Mouse (Mus musculus) heart, embryonic 16.5 days (tissue): ENCODE data around the gene Cog3. TPM values are rescaled to one million over a fixed set of nuclear protein-coding genes. Genes with fewer than 3 reads are reported as not detected.

Experiments used
- ATAC-seq: fragments of 200-750 bp; cut with Nextera tagmentation; replicated peaks from 2 replicates; pipeline ENCODE4 v1.8.0; 2017; ENCODE audit warnings: moderate number of reproducible peaks; ENCODE audit not compliant: insufficient read depth, low FRiP score; ENCODE audit errors: extremely low read depth
- H3K27ac ChIP-seq: fragments of 300-500 bp; sonication (generic); 2 replicates; pipeline ENCODE4 v1.5.1; 2014; ENCODE audit warnings: mild to moderate bottlenecking, low read length, control low read depth, moderate library complexity
- H3K27me3 ChIP-seq: fragments of 300-500 bp; sonication (generic); 2 replicates; pipeline ENCODE4 v1.6.1; 2014; ENCODE audit warnings: low read length, mixed read lengths; ENCODE audit not compliant: control insufficient read depth, insufficient read depth
- H3K36me3 ChIP-seq: fragments of 300-500 bp; sonication (generic); 2 replicates; pipeline ENCODE4 v1.6.1; 2014; ENCODE audit not compliant: control insufficient read depth, insufficient read depth
- H3K4me1 ChIP-seq: fragments of 300-500 bp; sonication (generic); 2 replicates; pipeline ENCODE4 v1.6.1; 2014; ENCODE audit warnings: low read length, mixed read lengths; ENCODE audit not compliant: control insufficient read depth, insufficient read depth
- H3K4me2 ChIP-seq: fragments of 300-500 bp; sonication (generic); 2 replicates; pipeline ENCODE4 v1.6.1; 2014; ENCODE audit warnings: low read depth, mild to moderate bottlenecking, control low read depth, low read length
- H3K4me3 ChIP-seq: fragments of 300-500 bp; sonication (generic); 2 replicates; pipeline ENCODE4 v1.5.1; 2014; ENCODE audit warnings: mild to moderate bottlenecking, control low read depth, low read length
- H3K9ac ChIP-seq: fragments of 300-500 bp; sonication (generic); 2 replicates; pipeline ENCODE4 v1.6.1; 2014; ENCODE audit warnings: low read length, control low read depth
- H3K9me3 ChIP-seq: fragments of 300-500 bp; sonication (generic); replicated peaks from 2 replicates; pipeline ENCODE4 v1.6.1; 2016; ENCODE audit warnings: low read length; ENCODE audit not compliant: control insufficient read depth
- WGBS: fragments of 180-500 bp; shearing (Covaris S2); extraction: QIAGEN DNeasy Blood & Tissue Kit; methylation state at CpG from one replicate; pipeline ENCODE4 v1.1.7; 2014; 5-methylcytosine and 5-hydroxymethylcytosine counted together
- polyA plus RNA-seq: library from polyadenylated mRNA; unstranded; fragments of >200 nt; fragmentation: Nextera tagmentation; extraction: Ambion mirVana; gene quantifications from 2 replicates; pipeline ENCODE4 v1.2.1, GENCODE M21; 2015

Cog3 gene
- polyA plus RNA-seq, 1 experiment from 2014 or later, result 13.6 TPM

DNA sequence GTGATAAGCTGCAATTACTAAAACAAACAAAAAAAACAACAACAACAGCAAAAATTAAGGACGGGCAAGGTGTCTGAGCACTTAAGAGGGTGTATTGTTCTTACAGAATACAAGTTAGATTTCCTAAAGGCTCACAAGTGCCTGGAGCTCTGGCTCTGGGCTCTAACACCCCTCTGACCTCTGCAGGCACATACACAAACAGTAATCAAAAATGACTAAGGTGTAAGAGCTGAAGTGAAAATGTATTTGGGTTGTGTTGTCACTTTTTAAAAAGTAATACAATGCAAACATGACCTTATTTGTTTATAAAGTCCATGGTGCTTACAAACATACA is 13.9 kb upstream of the Cog3 start:
- WGBS, result 15% methylated on average over 1 of the region's 1 CpGs
- H3K4me1 ChIP-seq, result peaks cover 9% of the 10 kb centered on the region

GRCm38 (mm10) chr14:75767492-75768274 is 13.4 kb upstream of the Cog3 start:
- H3K4me1 ChIP-seq, result peaks cover 3% of the 10 kb centered on the region
- H3K4me3 ChIP-seq, result no peak overlapping the region
- ATAC-seq, result no peak; the same call in 1 of the 2 replicates
- H3K4me2 ChIP-seq, result peak overlapping the region; percentile 35; the same call in 1 of the 2 replicates
- no peak overlapping the region for H3K27ac ChIP-seq
- H3K27me3 ChIP-seq, result no peaks in the 10 kb centered on the region
- WGBS, result 56% methylated on average over 17 of the region's 17 CpGs
- no peaks in the 10 kb centered on the region for H3K9me3 ChIP-seq
- peaks cover 20% of the 10 kb centered on the region for H3K36me3 ChIP-seq
- no peak overlapping the region for H3K9ac ChIP-seq

More for the DNA sequence above, 13.9 kb upstream of the Cog3 start:
- no peak overlapping the region for H3K4me2 ChIP-seq
- H3K9ac ChIP-seq, result no peak overlapping the region
- peaks cover 20% of the 10 kb centered on the region for H3K36me3 ChIP-seq
- no peaks in the 10 kb centered on the region for H3K9me3 ChIP-seq
- H3K27me3 ChIP-seq, result no peaks in the 10 kb centered on the region
- ATAC-seq, result no peak
- H3K27ac ChIP-seq, result no peak overlapping the region
- no peak overlapping the region for H3K4me3 ChIP-seq

DNA sequence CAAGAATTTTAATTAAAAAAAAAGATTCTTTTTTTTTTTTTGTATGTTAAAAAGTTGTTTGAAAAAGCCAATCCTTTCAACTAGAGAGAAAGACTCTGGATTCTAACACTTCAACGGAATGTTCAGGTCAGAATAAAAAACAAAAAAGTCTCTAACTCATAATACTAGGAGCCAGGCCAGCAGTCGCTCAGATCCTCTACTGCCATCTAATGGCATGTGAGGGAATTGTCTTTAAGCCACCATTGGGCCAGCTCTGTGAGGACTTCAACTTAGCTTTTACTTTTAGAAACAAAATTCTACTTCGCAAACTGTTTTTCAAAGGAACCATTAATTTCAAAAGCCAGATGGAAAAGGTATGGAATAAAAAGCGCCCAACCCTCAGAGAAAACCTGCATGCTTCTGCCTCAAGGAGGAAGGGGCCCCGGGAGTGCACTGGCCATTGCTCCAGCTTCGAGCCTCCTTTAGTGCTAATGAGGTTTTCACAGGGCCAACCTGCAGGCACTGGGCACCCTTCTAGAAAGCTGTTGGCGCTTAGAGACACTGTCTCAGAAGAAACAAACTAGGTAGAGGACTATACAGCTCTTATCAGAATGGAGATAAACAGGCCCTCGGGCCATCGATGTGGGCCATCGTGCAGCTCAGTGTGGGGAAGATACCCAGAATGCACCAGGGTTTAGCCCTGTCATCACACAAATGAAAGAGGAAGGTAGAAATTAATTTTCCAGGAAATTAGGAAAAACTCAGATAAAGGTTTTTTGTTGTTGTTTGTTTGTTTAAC is 6.9 kb upstream of the Cog3 start:
- 49% methylated on average over 10 of the region's 10 CpGs for WGBS
- Histone ChIP-seq H3K4me3 (no peak overlapping the region), H3K27ac (no peak overlapping the region), H3K36me3 (peaks cover 15% of the 10 kb centered on the region), H3K9me3 (no peaks in the 10 kb centered on the region), H3K4me1 (no peaks in the 10 kb centered on the region), H3K9ac (no peak overlapping the region), H3K27me3 (peaks cover 4% of the 10 kb centered on the region; the same call in 1 of the 2 replicates), H3K4me2 (no peak overlapping the region)
- no peak for ATAC-seq

DNA sequence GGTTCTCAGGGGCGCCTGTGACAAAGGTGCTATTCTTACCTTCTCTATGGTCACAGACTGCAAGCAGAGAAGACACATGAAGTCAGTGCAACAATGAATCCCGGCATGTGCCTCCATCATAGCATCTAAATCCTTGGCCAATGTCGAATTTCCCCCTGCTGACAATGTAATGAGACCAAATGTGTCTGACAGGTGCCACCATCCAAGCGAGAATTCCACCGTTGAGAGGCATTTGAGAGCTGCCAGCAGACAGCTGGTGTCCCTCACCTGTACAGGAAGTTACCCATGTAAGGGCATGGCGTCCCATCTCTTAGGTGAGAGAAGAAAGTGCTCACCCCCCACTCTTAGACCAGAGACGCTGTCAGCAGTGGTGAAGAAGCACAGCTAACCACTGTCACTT is 4.1 kb upstream of the Cog3 start:
- H3K36me3 ChIP-seq, result peaks cover 5% of the 10 kb centered on the region; the same call in 1 of the 2 replicates
- peaks cover 2% of the 10 kb centered on the region for H3K4me1 ChIP-seq
- peaks cover 4% of the 10 kb centered on the region; the same call in 1 of the 2 replicates for H3K27me3 ChIP-seq
- H3K9ac ChIP-seq, result no peak overlapping the region
- no peak for ATAC-seq
- no peak overlapping the region for H3K27ac ChIP-seq
- 69% methylated on average over 7 of the region's 7 CpGs for WGBS
- H3K4me3 ChIP-seq, result no peak overlapping the region
- H3K9me3 ChIP-seq, result no peaks in the 10 kb centered on the region
- no peak overlapping the region for H3K4me2 ChIP-seq

GRCm38 (mm10) chr14:75757821-75758220 is 3.5 kb upstream of the Cog3 start:
- peaks cover 5% of the 10 kb centered on the region; the same call in 1 of the 2 replicates for H3K36me3 ChIP-seq
- 80% methylated on average over 2 of the region's 2 CpGs for WGBS
- H3K4me3 ChIP-seq, result no peak overlapping the region
- no peak for ATAC-seq
- H3K9me3 ChIP-seq, result no peaks in the 10 kb centered on the region
- peaks cover 8% of the 10 kb centered on the region for H3K4me1 ChIP-seq
- no peak overlapping the region for H3K9ac ChIP-seq
- no peak overlapping the region for H3K27ac ChIP-seq
- no peak overlapping the region for H3K4me2 ChIP-seq
- H3K27me3 ChIP-seq, result peaks cover 4% of the 10 kb centered on the region; the same call in 1 of the 2 replicates

GRCm38 (mm10) chr14:75756971-75757370 is 2.7 kb upstream of the Cog3 start:
- ATAC-seq, result no peak
- Histone ChIP-seq H3K27ac (no peak overlapping the region), H3K4me2 (no peak overlapping the region), H3K36me3 (peaks cover under 1% of the 10 kb centered on the region; the same call in 1 of the 2 replicates), H3K9ac (no peak overlapping the region), H3K4me1 (peaks cover 14% of the 10 kb centered on the region), H3K9me3 (no peaks in the 10 kb centered on the region), H3K4me3 (no peak overlapping the region), H3K27me3 (peaks cover 4% of the 10 kb centered on the region; the same call in 1 of the 2 replicates)
- WGBS, result 77% methylated on average over 6 of the region's 6 CpGs

DNA sequence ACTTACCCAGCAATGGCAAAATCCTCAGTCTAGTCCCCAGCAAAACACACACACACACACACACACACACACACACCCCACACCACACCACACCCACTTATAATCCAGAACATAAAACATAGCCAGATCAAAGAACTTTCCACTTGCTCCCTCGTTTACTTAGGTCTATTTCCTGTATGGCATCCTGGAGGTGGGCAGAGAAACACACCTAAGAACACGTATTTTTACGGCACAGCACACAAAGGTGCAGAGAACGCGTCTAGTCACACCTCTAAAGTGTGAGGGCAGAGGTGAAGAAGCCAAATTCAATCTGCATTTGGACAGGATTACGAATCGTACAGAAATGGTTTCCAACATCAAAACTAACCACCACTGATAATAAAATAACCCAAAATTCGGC is 1.1 kb downstream of the Cog3 start:
- Histone ChIP-seq H3K27ac (no peak overlapping the region), H3K9ac (peak overlapping the region; percentile 96), H3K4me2 (peak overlapping the region; percentile 82), H3K36me3 (no peaks in the 10 kb centered on the region), H3K4me1 (peaks cover 18% of the 10 kb centered on the region), H3K4me3 (peak overlapping the region; percentile 99), H3K9me3 (no peaks in the 10 kb centered on the region), H3K27me3 (peaks cover 4% of the 10 kb centered on the region; the same call in 1 of the 2 replicates)
- ATAC-seq, result no peak
- 55% methylated on average over 8 of the region's 8 CpGs for WGBS

DNA sequence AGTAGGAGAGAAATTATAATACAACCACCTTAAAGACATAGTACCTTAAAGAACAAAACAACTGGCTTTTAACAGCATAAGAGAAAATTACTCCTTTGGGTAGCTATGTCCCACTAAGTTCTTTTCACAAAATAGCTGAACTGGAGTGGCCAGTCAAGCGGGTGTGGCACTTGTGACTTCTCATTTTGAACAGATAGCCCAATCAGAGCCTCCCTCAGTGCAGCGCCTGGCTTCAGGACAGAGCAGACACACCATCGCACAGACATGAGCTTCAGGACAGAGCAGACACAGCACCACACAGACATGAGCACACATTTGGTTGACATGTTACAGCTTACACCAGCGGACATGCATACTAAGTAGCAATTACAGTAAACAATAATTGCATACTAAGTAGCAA is 3.3 kb downstream of the Cog3 start:
- Histone ChIP-seq H3K4me3 (no peak overlapping the region), H3K36me3 (peaks cover 5% of the 10 kb centered on the region; the same call in 1 of the 2 replicates), H3K27ac (no peak overlapping the region), H3K4me1 (peaks cover 18% of the 10 kb centered on the region), H3K9me3 (no peaks in the 10 kb centered on the region), H3K9ac (no peak overlapping the region), H3K4me2 (no peak overlapping the region), H3K27me3 (no peaks in the 10 kb centered on the region)
- ATAC-seq, result no peak
- 81% methylated on average over 4 of the region's 4 CpGs for WGBS

GRCm38 (mm10) chr14:75749123-75749522 is 5.2 kb downstream of the Cog3 start:
- ATAC-seq, result no peak

More at GRCm38 (mm10) chr14:75749123-75749522, 5.2 kb downstream of the Cog3 start:
- peaks cover 18% of the 10 kb centered on the region for H3K4me1 ChIP-seq
- no peak overlapping the region for H3K4me2 ChIP-seq
- no peaks in the 10 kb centered on the region for H3K27me3 ChIP-seq
- H3K27ac ChIP-seq, result no peak overlapping the region
- no peak overlapping the region for H3K9ac ChIP-seq
- H3K36me3 ChIP-seq, result peaks cover 5% of the 10 kb centered on the region
- WGBS, result 89% methylated on average over 4 of the region's 4 CpGs
- no peaks in the 10 kb centered on the region for H3K9me3 ChIP-seq
- H3K4me3 ChIP-seq, result no peak overlapping the region
